Mouse (Mus musculus): ENCODE data around the gene Rora.

DNA sequence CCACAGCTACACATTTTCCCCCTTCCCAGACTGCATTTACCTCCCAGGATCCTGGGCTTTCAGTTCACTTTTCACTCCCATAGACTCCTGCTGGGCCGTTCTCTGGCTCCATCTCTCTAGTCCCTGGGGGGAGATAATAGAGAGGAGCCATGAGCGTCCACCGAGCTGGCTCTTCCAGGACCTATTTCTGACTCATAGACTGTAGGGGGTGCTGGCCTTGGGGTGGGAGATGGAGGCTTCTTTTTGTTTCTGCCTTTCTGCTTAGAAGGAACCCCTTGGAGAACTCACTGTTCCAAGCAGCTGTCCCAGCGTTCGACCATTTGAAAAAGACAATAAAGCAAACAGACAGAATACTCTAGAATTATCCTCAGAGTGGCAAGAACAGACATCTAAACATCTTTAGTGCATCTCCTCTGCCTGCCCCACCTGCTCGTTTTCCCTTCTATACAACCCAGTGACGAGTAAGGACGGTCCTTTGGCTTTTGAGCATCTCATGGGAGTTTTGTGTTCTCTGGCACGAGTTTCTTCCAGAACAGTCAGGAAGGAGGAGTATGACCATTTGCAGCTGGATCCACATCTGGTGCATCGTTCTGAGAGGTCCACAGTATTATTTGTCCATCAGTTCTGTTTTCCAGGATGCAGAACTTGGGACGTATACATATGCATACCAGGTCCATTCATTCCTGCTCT lies 73.7 kb downstream of the Rora start:
- no peak for TF ChIP-seq POLR2A (IDR thresholded peaks at IDR 0.05; ENCODE audit: low read depth, low read length)
- TF ChIP-seq CTCF (IDR thresholded peaks at IDR 0.05; ENCODE audit: extremely low read depth, insufficient read length, insufficient replicate concordance, low read depth, low read length): no peak
